In the genomic region with DNA sequence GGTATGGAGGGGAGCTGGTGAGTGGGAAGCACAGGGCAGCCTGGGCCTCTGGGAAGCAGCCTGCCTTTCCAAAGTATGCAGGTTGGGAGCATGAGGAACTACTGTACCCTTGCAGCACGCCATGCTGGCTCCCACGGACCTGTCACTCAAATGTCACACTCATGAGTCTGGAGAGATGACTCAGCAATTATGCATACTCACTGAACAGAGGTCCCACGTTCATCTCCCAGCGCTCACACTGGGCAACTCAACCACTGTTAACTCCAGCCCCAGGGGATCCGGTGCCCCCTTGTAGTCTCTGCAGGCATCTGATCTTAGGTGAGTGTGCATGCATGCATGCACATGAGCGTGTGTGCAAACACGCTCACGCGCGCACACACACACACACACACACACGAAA, we compare ENCODE assay signal across 13 mouse cellular contexts. TPM values are rescaled to one million over a fixed set of nuclear protein-coding genes. Genes with fewer than 3 reads are reported as not detected.
A peak's percentile ranks its signal among the peaks of the same experiment; 100 is the strongest.
DNase-seq lines count a peak whose midpoint lies in the region; ATAC-seq and TF ChIP-seq lines count a peak whose summit lies in the region.
"Had no signal": no experiment of that assay in that cellular context is flagged by ENCODE, and none has a peak within 500 bp of the region (broad histone marks: within the 10 kb centered on the region; RNA-seq: fewer than 3 reads in every experiment).

No protein-coding gene starts in this region.

- no peak for TF ChIP-seq EP300 in heart, postnatal 0 days (IDR thresholded peaks at IDR 0.05; ENCODE audit: low read depth)
- TF ChIP-seq EP300 in ES-Bruce4 (IDR thresholded peaks at IDR 0.05; ENCODE audit: insufficient read depth, low read depth, low read length), result 0 out of 2 replicates have a peak, but pooled peaks have one; percentile 15

- intact Hi-C loops in heart, postnatal 10 days (cut with DNase I), result no loop called here
- intact Hi-C loops in left cerebral cortex, postnatal 25 days (cut with DNase I), result no loop called here

- no peak for DNase-seq in heart, postnatal 0 days (ENCODE audit: low spot score)
- no peak for DNase-seq in heart, postnatal 10 days
- DNase-seq in left cerebral cortex, postnatal 25 days (ENCODE audit: low spot score in 2 of 2), result no peak
- no peak for DNase-seq in urinary bladder, adult 2 months (ENCODE audit: low spot score)
- DNase-seq: cerebellum, postnatal 36 days; lung, postnatal 10 days had no signal

- H3K27ac ChIP-seq in heart, postnatal 0 days (ENCODE audit: low read depth), result peak overlapping the region; percentile 81; the same call in 1 of the 2 replicates
- no peak overlapping the region for H3K27ac ChIP-seq in ES-Bruce4 (ENCODE audit: insufficient read depth, low read length)
- H3K27ac ChIP-seq: forebrain, embryonic 15.5 days; limb, embryonic 12.5 days had no signal

- no peak overlapping the region for H3K4me2 ChIP-seq in heart, postnatal 0 days (ENCODE audit: low read depth, low read length)
- H3K4me2 ChIP-seq: forebrain, embryonic 15.5 days; limb, embryonic 12.5 days had no signal

- no peaks in the 10 kb centered on the region for H3K27me3 ChIP-seq in heart, postnatal 0 days (ENCODE audit: control insufficient read depth, insufficient read depth, low read length)
- H3K27me3 ChIP-seq in ES-Bruce4 (ENCODE audit: control insufficient read depth, insufficient read depth, low read length, poor library complexity, severe bottlenecking), result no peaks in the 10 kb centered on the region
- peaks cover 37% of the 10 kb centered on the region for H3K27me3 ChIP-seq in megakaryocyte, embryonic 14.5 days (replicated peaks)
- H3K27me3 ChIP-seq: forebrain, embryonic 15.5 days had no signal

- TF ChIP-seq POLR2A in ES-Bruce4 (IDR thresholded peaks at IDR 0.05; ENCODE audit: insufficient read depth, low read length), result no peak

- peaks cover 35% of the 10 kb centered on the region for H3K4me1 ChIP-seq in heart, postnatal 0 days (ENCODE audit: control insufficient read depth, insufficient read depth)
- peaks cover 11% of the 10 kb centered on the region for H3K4me1 ChIP-seq in ES-Bruce4 (ENCODE audit: control insufficient read depth, insufficient read depth, low read length)
- peaks cover 13% of the 10 kb centered on the region for H3K4me1 ChIP-seq in megakaryocyte, embryonic 14.5 days

- no peak for TF ChIP-seq CTCF in heart, postnatal 0 days (IDR thresholded peaks at IDR 0.05; ENCODE audit: low read depth)
- TF ChIP-seq CTCF in ES-Bruce4 (IDR thresholded peaks at IDR 0.05; ENCODE audit: low read depth, low read length), result no peak

- ATAC-seq in heart, postnatal 0 days (ENCODE audit: insufficient read depth, low read depth), result no peak
- ATAC-seq in granulocyte monocyte progenitor cell, adult 5-6 weeks (replicated peaks; ENCODE audit: poor library complexity, severe bottlenecking), result peak; percentile 56
- ATAC-seq: forebrain, embryonic 15.5 days; inflammation-experienced regulatory T-cells, adult 6 months; midbrain, embryonic 16.5 days had no signal

- H3K9me3 ChIP-seq in heart, postnatal 0 days (replicated peaks; ENCODE audit: control insufficient read depth, low read length), result no peaks in the 10 kb centered on the region
- H3K9me3 ChIP-seq in ES-Bruce4 (replicated peaks; ENCODE audit: control insufficient read depth, insufficient read depth, low read length, poor library complexity, severe bottlenecking), result no peaks in the 10 kb centered on the region
- peaks cover 5% of the 10 kb centered on the region; the same call in 1 of the 2 replicates for H3K9me3 ChIP-seq in megakaryocyte, embryonic 14.5 days
- H3K9me3 ChIP-seq: forebrain, embryonic 15.5 days; limb, embryonic 12.5 days had no signal

- H3K36me3 ChIP-seq in heart, postnatal 0 days (replicated peaks; ENCODE audit: control insufficient read depth, insufficient read depth, low read length), result no peaks in the 10 kb centered on the region
- H3K36me3 ChIP-seq in ES-Bruce4 (ENCODE audit: control insufficient read depth, insufficient read depth, low read length, poor library complexity, severe bottlenecking), result no peaks in the 10 kb centered on the region
- H3K36me3 ChIP-seq in megakaryocyte, embryonic 14.5 days (replicated peaks; ENCODE audit: low read length), result no peaks in the 10 kb centered on the region
- H3K36me3 ChIP-seq: forebrain, embryonic 15.5 days; limb, embryonic 12.5 days had no signal

- H3K9ac ChIP-seq in heart, postnatal 0 days (replicated peaks; ENCODE audit: low read depth, low read length), result no peak overlapping the region
- H3K9ac ChIP-seq in ES-Bruce4 (ENCODE audit: low read depth, poor library complexity, severe bottlenecking), result no peak overlapping the region
- H3K9ac ChIP-seq: forebrain, embryonic 15.5 days; limb, embryonic 12.5 days had no signal

- H3K4me3 ChIP-seq in heart, postnatal 0 days (ENCODE audit: low read depth, low read length), result no peak overlapping the region
- H3K4me3 ChIP-seq in ES-Bruce4 (ENCODE audit: low read depth, low read length), result no peak overlapping the region
- peak overlapping the region; percentile 38 for H3K4me3 ChIP-seq in megakaryocyte, embryonic 14.5 days (replicated peaks)
- H3K4me3 ChIP-seq: forebrain, embryonic 15.5 days; limb, embryonic 12.5 days had no signal

- 79% methylated on average over 11 of the region's 11 CpGs for WGBS in heart, postnatal 0 days

RNA-seq across cellular contexts. Expression of gene Tmem51, which starts 29.5 kb away (rescaled TPM):
- total RNA-seq in heart, postnatal 0 days (2014; rRNA removed; ENCODE audit: low replicate concordance), result 27.7 and 34.4 TPM in 2 replicates
- 39.5 and 46.8 TPM in 2 replicates for polyA plus RNA-seq in heart, postnatal 0 days (2015; fragmentation: Nextera tagmentation; extraction: Ambion mirVana)
- 10 to 100 TPM; 23.2 to 26.9 TPM for total RNA-seq in heart, postnatal 10 days (2021)
- polyA plus RNA-seq in ES-Bruce4 (2011; ENCODE audit: insufficient read depth, insufficient read length, low read depth, missing spikeins), result 16.8 and 18.9 TPM in 2 replicates
- total RNA-seq in granulocyte monocyte progenitor cell, adult 5-6 weeks (2014; fragmentation: Nextera tagmentation), result 0.41 TPM in 1 of 2 replicates, not detected in the other
- 1.1 TPM in 1 of 2 replicates, not detected in the other for total RNA-seq in granulocyte monocyte progenitor cell, adult 5-6 weeks (2017)
- polyA plus RNA-seq in megakaryocyte, embryonic 14.5 days (2012; ENCODE audit: insufficient read depth, low replicate concordance), result 13.4 TPM in 1 of 2 replicates, not detected in the other
- total RNA-seq in left cerebral cortex, postnatal 25 days (2021), result 1 to 10 TPM; 3.9 to 4.6 TPM
- 39.8 and 44.9 TPM in 2 replicates for polyA plus RNA-seq in urinary bladder, adult 2 months (2012; rRNA removed)

RNA-seq across cellular contexts. Expression of gene Fhad1, which starts 39.7 kb away (rescaled TPM):
- 3.3 TPM in 1 of 2 replicates, not detected in the other for total RNA-seq in heart, postnatal 0 days (2014; rRNA removed; ENCODE audit: low replicate concordance)
- 1.5 and 2.7 TPM in 2 replicates for polyA plus RNA-seq in heart, postnatal 0 days (2015; fragmentation: Nextera tagmentation; extraction: Ambion mirVana)
- total RNA-seq in heart, postnatal 10 days (2021), result 1 to 10 TPM in 1 of 2 experiments, not detected in 1; 1.2 TPM
- polyA plus RNA-seq in ES-Bruce4 (2011; ENCODE audit: insufficient read depth, insufficient read length, low read depth, missing spikeins), result 1.5 and 2.1 TPM in 2 replicates
- total RNA-seq in granulocyte monocyte progenitor cell, adult 5-6 weeks (2014; fragmentation: Nextera tagmentation), result not detected in 2 replicates
- 0.39 TPM in 1 of 2 replicates, not detected in the other for total RNA-seq in granulocyte monocyte progenitor cell, adult 5-6 weeks (2017)
- 0.29 TPM in 1 of 2 replicates, not detected in the other for polyA plus RNA-seq in megakaryocyte, embryonic 14.5 days (2012; ENCODE audit: insufficient read depth, low replicate concordance)
- total RNA-seq in left cerebral cortex, postnatal 25 days (2021), result 1 to 10 TPM; 4.6 to 5.1 TPM
- 0.95 and 1.3 TPM in 2 replicates for polyA plus RNA-seq in urinary bladder, adult 2 months (2012; rRNA removed)
